Mouse (Mus musculus): ENCODE measurements around the gene Cd93. TPM values are rescaled to one million over a fixed set of nuclear protein-coding genes. Genes with fewer than 3 reads are reported as not detected.

Cd93 gene
- polyA plus RNA-seq, 1 experiment from 2014 or later: 11.7 TPM

- Histone ChIP-seq H3K9me3 (replicated peaks; ENCODE audit: control insufficient read depth, low read length) (no peaks in the 10 kb centered on the region), H3K4me1 (ENCODE audit: control insufficient read depth, insufficient read depth, low read length) (no peaks in the 10 kb centered on the region), H3K27ac (ENCODE audit: low read length) (no peak overlapping the region), H3K36me3 (ENCODE audit: control insufficient read depth, insufficient read depth, low read length) (no peaks in the 10 kb centered on the region), H3K4me3 (replicated peaks; ENCODE audit: low read length) (no peak overlapping the region), H3K4me2 (ENCODE audit: low read depth, low read length) (no peak overlapping the region), H3K9ac (ENCODE audit: low read length) (no peak overlapping the region), H3K27me3 (ENCODE audit: control insufficient read depth, insufficient read depth, low read length) (no peaks in the 10 kb centered on the region)
- 69% methylated on average over 4 of the region's 4 CpGs for WGBS
- no peak for ATAC-seq (ENCODE audit: insufficient read depth, low FRiP score)
Measured at GRCm38 (mm10) chr2:148430941-148431340, 12.4 kb downstream of the Cd93 start.

- no peak overlapping the region for H3K4me2 ChIP-seq (ENCODE audit: low read depth, low read length)
- H3K4me3 ChIP-seq (replicated peaks; ENCODE audit: low read length): no peak overlapping the region
- no peaks in the 10 kb centered on the region for H3K36me3 ChIP-seq (ENCODE audit: control insufficient read depth, insufficient read depth, low read length)
- H3K27ac ChIP-seq (ENCODE audit: low read length): no peak overlapping the region
- no peaks in the 10 kb centered on the region for H3K4me1 ChIP-seq (ENCODE audit: control insufficient read depth, insufficient read depth, low read length)
- ATAC-seq (ENCODE audit: insufficient read depth, low FRiP score): no peak
- H3K9me3 ChIP-seq (replicated peaks; ENCODE audit: control insufficient read depth, low read length): no peaks in the 10 kb centered on the region
- no peaks in the 10 kb centered on the region for H3K27me3 ChIP-seq (ENCODE audit: control insufficient read depth, insufficient read depth, low read length)
- no peak overlapping the region for H3K9ac ChIP-seq (ENCODE audit: low read length)
Measured at GRCm38 (mm10) chr2:148429001-148429505, 14.3 kb downstream of the Cd93 start.

- ATAC-seq (ENCODE audit: insufficient read depth, low FRiP score): no peak
- no peak overlapping the region for H3K9ac ChIP-seq (ENCODE audit: low read length)
- 77% methylated on average over 3 of the region's 3 CpGs for WGBS
Measured at GRCm38 (mm10) chr2:148428523-148428922, 14.8 kb downstream of the Cd93 start.

GRCm38 (mm10) chr2:148427553-148427952 lies 15.8 kb downstream of the Cd93 start:
- H3K27me3 ChIP-seq (ENCODE audit: control insufficient read depth, insufficient read depth, low read length): no peaks in the 10 kb centered on the region
- H3K9me3 ChIP-seq (replicated peaks; ENCODE audit: control insufficient read depth, low read length): no peaks in the 10 kb centered on the region
- H3K27ac ChIP-seq (ENCODE audit: low read length): no peak overlapping the region
- H3K4me3 ChIP-seq (replicated peaks; ENCODE audit: low read length): no peak overlapping the region
- WGBS: 77% methylated on average over 3 of the region's 3 CpGs
- no peak overlapping the region for H3K4me2 ChIP-seq (ENCODE audit: low read depth, low read length)
- H3K9ac ChIP-seq (ENCODE audit: low read length): no peak overlapping the region
- no peaks in the 10 kb centered on the region for H3K4me1 ChIP-seq (ENCODE audit: control insufficient read depth, insufficient read depth, low read length)
- no peaks in the 10 kb centered on the region for H3K36me3 ChIP-seq (ENCODE audit: control insufficient read depth, insufficient read depth, low read length)
- ATAC-seq (ENCODE audit: insufficient read depth, low FRiP score): no peak

More at GRCm38 (mm10) chr2:148428523-148428922, 14.8 kb downstream of the Cd93 start:
- Histone ChIP-seq H3K27me3 (ENCODE audit: control insufficient read depth, insufficient read depth, low read length) (no peaks in the 10 kb centered on the region), H3K4me2 (ENCODE audit: low read depth, low read length) (no peak overlapping the region), H3K4me3 (replicated peaks; ENCODE audit: low read length) (no peak overlapping the region), H3K27ac (ENCODE audit: low read length) (no peak overlapping the region), H3K36me3 (ENCODE audit: control insufficient read depth, insufficient read depth, low read length) (no peaks in the 10 kb centered on the region), H3K4me1 (ENCODE audit: control insufficient read depth, insufficient read depth, low read length) (no peaks in the 10 kb centered on the region), H3K9me3 (replicated peaks; ENCODE audit: control insufficient read depth, low read length) (no peaks in the 10 kb centered on the region)

GRCm38 (mm10) chr2:148425709-148426382 lies 17.5 kb downstream of the Cd93 start:
- H3K27me3 ChIP-seq (ENCODE audit: control insufficient read depth, insufficient read depth, low read length): no peaks in the 10 kb centered on the region
- no peaks in the 10 kb centered on the region for H3K9me3 ChIP-seq (replicated peaks; ENCODE audit: control insufficient read depth, low read length)
- ATAC-seq (ENCODE audit: insufficient read depth, low FRiP score): no peak
- H3K36me3 ChIP-seq (ENCODE audit: control insufficient read depth, insufficient read depth, low read length): no peaks in the 10 kb centered on the region
- no peak overlapping the region for H3K27ac ChIP-seq (ENCODE audit: low read length)
- no peak overlapping the region for H3K9ac ChIP-seq (ENCODE audit: low read length)
- no peak overlapping the region for H3K4me2 ChIP-seq (ENCODE audit: low read depth, low read length)
- 77% methylated on average over 5 of the region's 5 CpGs for WGBS
- no peak overlapping the region for H3K4me3 ChIP-seq (replicated peaks; ENCODE audit: low read length)
- peaks cover 8% of the 10 kb centered on the region for H3K4me1 ChIP-seq (ENCODE audit: control insufficient read depth, insufficient read depth, low read length)

- Histone ChIP-seq H3K4me1 (ENCODE audit: control insufficient read depth, insufficient read depth, low read length) (peaks cover 13% of the 10 kb centered on the region), H3K27me3 (ENCODE audit: control insufficient read depth, insufficient read depth, low read length) (no peaks in the 10 kb centered on the region), H3K27ac (ENCODE audit: low read length) (no peak overlapping the region), H3K36me3 (ENCODE audit: control insufficient read depth, insufficient read depth, low read length) (no peaks in the 10 kb centered on the region), H3K9me3 (replicated peaks; ENCODE audit: control insufficient read depth, low read length) (no peaks in the 10 kb centered on the region), H3K9ac (ENCODE audit: low read length) (no peak overlapping the region), H3K4me2 (ENCODE audit: low read depth, low read length) (no peak overlapping the region), H3K4me3 (replicated peaks; ENCODE audit: low read length) (no peak overlapping the region)
- 0 out of 2 replicates have a peak, but pooled peaks have one; percentile 21 for ATAC-seq (ENCODE audit: insufficient read depth, low FRiP score)
- 44% methylated on average over 1 of the region's 1 CpGs for WGBS
Measured at GRCm38 (mm10) chr2:148421706-148422105, 21.7 kb downstream of the Cd93 start.

- ATAC-seq (ENCODE audit: insufficient read depth, low FRiP score): no peak
- no peak overlapping the region for H3K4me3 ChIP-seq (replicated peaks; ENCODE audit: low read length)
- H3K4me1 ChIP-seq (ENCODE audit: control insufficient read depth, insufficient read depth, low read length): peaks cover 13% of the 10 kb centered on the region
- H3K9ac ChIP-seq (ENCODE audit: low read length): no peak overlapping the region
- H3K36me3 ChIP-seq (ENCODE audit: control insufficient read depth, insufficient read depth, low read length): no peaks in the 10 kb centered on the region
- no peaks in the 10 kb centered on the region for H3K9me3 ChIP-seq (replicated peaks; ENCODE audit: control insufficient read depth, low read length)
- H3K27ac ChIP-seq (ENCODE audit: low read length): 0 out of 2 replicates have a peak overlapping the region, but pooled peaks have one; percentile 7
- H3K4me2 ChIP-seq (ENCODE audit: low read depth, low read length): no peak overlapping the region
- 40% methylated on average over 1 of the region's 1 CpGs for WGBS
- no peaks in the 10 kb centered on the region for H3K27me3 ChIP-seq (ENCODE audit: control insufficient read depth, insufficient read depth, low read length)
Measured at GRCm38 (mm10) chr2:148421112-148421511, 22.3 kb downstream of the Cd93 start.

GRCm38 (mm10) chr2:148419776-148420175 lies 23.6 kb downstream of the Cd93 start:
- no peak overlapping the region for H3K4me2 ChIP-seq (ENCODE audit: low read depth, low read length)

GRCm38 (mm10) chr2:148419151-148419550 lies 24.2 kb downstream of the Cd93 start:
- H3K4me3 ChIP-seq (replicated peaks; ENCODE audit: low read length): no peak overlapping the region
- H3K27ac ChIP-seq (ENCODE audit: low read length): no peak overlapping the region
- ATAC-seq (ENCODE audit: insufficient read depth, low FRiP score): no peak

More at GRCm38 (mm10) chr2:148419776-148420175, 23.6 kb downstream of the Cd93 start:
- no peaks in the 10 kb centered on the region for H3K36me3 ChIP-seq (ENCODE audit: control insufficient read depth, insufficient read depth, low read length)
- ATAC-seq (ENCODE audit: insufficient read depth, low FRiP score): no peak
- WGBS: 51% methylated on average over 2 of the region's 2 CpGs
- no peaks in the 10 kb centered on the region for H3K9me3 ChIP-seq (replicated peaks; ENCODE audit: control insufficient read depth, low read length)
- H3K27ac ChIP-seq (ENCODE audit: low read length): peak overlapping the region; percentile 33; the same call in 1 of the 2 replicates
- no peaks in the 10 kb centered on the region for H3K27me3 ChIP-seq (ENCODE audit: control insufficient read depth, insufficient read depth, low read length)
- peaks cover 13% of the 10 kb centered on the region for H3K4me1 ChIP-seq (ENCODE audit: control insufficient read depth, insufficient read depth, low read length)
- no peak overlapping the region for H3K4me3 ChIP-seq (replicated peaks; ENCODE audit: low read length)
- no peak overlapping the region for H3K9ac ChIP-seq (ENCODE audit: low read length)

More at GRCm38 (mm10) chr2:148419151-148419550, 24.2 kb downstream of the Cd93 start:
- Histone ChIP-seq H3K9me3 (replicated peaks; ENCODE audit: control insufficient read depth, low read length) (no peaks in the 10 kb centered on the region), H3K36me3 (ENCODE audit: control insufficient read depth, insufficient read depth, low read length) (no peaks in the 10 kb centered on the region), H3K9ac (ENCODE audit: low read length) (no peak overlapping the region), H3K4me1 (ENCODE audit: control insufficient read depth, insufficient read depth, low read length) (peaks cover 13% of the 10 kb centered on the region), H3K4me2 (ENCODE audit: low read depth, low read length) (no peak overlapping the region), H3K27me3 (ENCODE audit: control insufficient read depth, insufficient read depth, low read length) (no peaks in the 10 kb centered on the region)
- 42% methylated on average over 3 of the region's 3 CpGs for WGBS
